Mouse (Mus musculus) limb, embryonic 10.5 days (tissue): ENCODE measurements around the gene Atp11b. TPM values are rescaled to one million over a fixed set of nuclear protein-coding genes. Genes with fewer than 3 reads are reported as not detected.

Source experiments
- DNase-seq: peaks from one replicate; pipeline ENCODE4 v3.0.0-alpha.2; 2017; ENCODE audit warnings: low spot score
- H3K27ac ChIP-seq: fragments of 300-500 bp; sonication (generic); 2 replicates; pipeline ENCODE4 v1.5.1; 2016; ENCODE audit warnings: mild to moderate bottlenecking
- H3K27me3 ChIP-seq: fragments of 300-500 bp; sonication (generic); 2 replicates; pipeline ENCODE4 v1.6.1; 2016; ENCODE audit warnings: low read depth, mild to moderate bottlenecking; ENCODE audit not compliant: poor library complexity, severe bottlenecking
- H3K36me3 ChIP-seq: fragments of 300-500 bp; sonication (generic); 2 replicates; pipeline ENCODE4 v1.6.1; 2016; ENCODE audit warnings: mild to moderate bottlenecking, moderate library complexity
- H3K4me1 ChIP-seq: fragments of 300-500 bp; sonication (generic); 2 replicates; pipeline ENCODE4 v1.6.1; 2016
- H3K4me3 ChIP-seq: fragments of 300-500 bp; sonication (generic); 2 replicates; pipeline ENCODE4 v1.5.1; 2016; ENCODE audit warnings: mild to moderate bottlenecking, moderate library complexity
- H3K9me3 ChIP-seq: fragments of 300-500 bp; sonication (generic); replicated peaks from 2 replicates; pipeline ENCODE4 v1.6.1; 2016; ENCODE audit warnings: mild to moderate bottlenecking
- WGBS: fragments of 180-500 bp; shearing (Covaris S2); methylation state at CpG from one replicate; pipeline ENCODE4 v1.1.7; 2016; 5-methylcytosine and 5-hydroxymethylcytosine counted together
- polyA plus RNA-seq: library from polyadenylated mRNA; unstranded; fragments of >200 nt; fragmentation: Nextera tagmentation; extraction: Ambion mirVana; gene quantifications from 2 replicates; pipeline ENCODE4 v1.2.1, GENCODE M21; 2016

Atp11b gene
- polyA plus RNA-seq, 1 experiment from 2014 or later: 24.6 TPM

DNA sequence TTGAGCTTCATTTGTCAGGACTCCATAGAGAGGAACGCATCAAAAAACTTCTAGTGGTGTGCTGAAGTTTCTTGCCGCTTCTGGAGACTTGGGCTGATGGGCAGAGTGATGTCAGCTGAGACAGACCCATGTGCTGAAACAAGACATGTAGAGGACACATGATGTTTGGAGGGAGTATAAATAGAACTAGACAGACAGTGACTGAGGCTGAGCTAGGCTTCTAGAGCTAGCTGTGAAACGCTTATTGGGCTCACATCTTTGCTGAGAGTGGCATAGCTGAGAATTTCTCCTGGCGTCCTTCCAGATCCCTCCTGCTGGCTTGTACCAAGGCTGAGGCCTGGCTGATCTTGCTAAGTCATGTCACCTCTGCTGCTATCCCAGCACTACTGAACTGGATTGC is 19.4 kb upstream of the Atp11b start:
- DNase-seq: no peak
- WGBS: 93% methylated on average over 4 of the region's 4 CpGs
- Histone ChIP-seq H3K4me3 (no peak overlapping the region), H3K36me3 (no peaks in the 10 kb centered on the region), H3K9me3 (no peaks in the 10 kb centered on the region), H3K27me3 (no peaks in the 10 kb centered on the region), H3K27ac (no peak overlapping the region), H3K4me1 (no peaks in the 10 kb centered on the region)

DNA sequence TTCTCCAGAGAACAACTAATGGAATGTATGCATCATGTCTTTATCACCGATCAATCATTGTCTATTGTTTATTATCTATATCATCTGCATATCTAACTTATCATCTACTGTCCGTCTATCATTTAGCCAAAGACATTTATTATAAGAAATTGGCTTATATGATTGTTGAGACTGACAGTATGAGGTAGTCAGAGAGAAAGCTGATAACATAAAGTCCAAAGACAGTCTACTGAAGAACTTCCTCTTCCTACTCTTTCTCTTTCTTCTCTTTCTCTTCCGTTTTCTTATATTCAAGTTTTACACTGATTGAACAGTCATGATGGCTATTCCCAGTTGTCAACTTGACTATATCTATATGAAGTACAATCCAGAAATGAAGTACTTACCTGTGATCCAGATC is 15.8 kb upstream of the Atp11b start:
- Histone ChIP-seq H3K4me1 (no peaks in the 10 kb centered on the region), H3K27me3 (no peaks in the 10 kb centered on the region), H3K36me3 (no peaks in the 10 kb centered on the region), H3K27ac (no peak overlapping the region), H3K4me3 (no peak overlapping the region), H3K9me3 (no peaks in the 10 kb centered on the region)
- 92% methylated on average over 3 of the region's 3 CpGs for WGBS
- DNase-seq: no peak

GRCm38 (mm10) chr3:35745010-35745409 is 8.9 kb upstream of the Atp11b start:
- no peaks in the 10 kb centered on the region for H3K9me3 ChIP-seq
- no peak overlapping the region for H3K4me3 ChIP-seq

GRCm38 (mm10) chr3:35746840-35747456 is 7.0 kb upstream of the Atp11b start:
- no peaks in the 10 kb centered on the region for H3K9me3 ChIP-seq
- WGBS: 63% methylated on average over 9 of the region's 9 CpGs
- no peaks in the 10 kb centered on the region for H3K27me3 ChIP-seq
- no peak overlapping the region for H3K27ac ChIP-seq
- H3K4me1 ChIP-seq: no peaks in the 10 kb centered on the region
- DNase-seq: no peak
- H3K36me3 ChIP-seq: no peaks in the 10 kb centered on the region
- H3K4me3 ChIP-seq: no peak overlapping the region

More at GRCm38 (mm10) chr3:35745010-35745409, 8.9 kb upstream of the Atp11b start:
- DNase-seq: no peak
- Histone ChIP-seq H3K27me3 (no peaks in the 10 kb centered on the region), H3K36me3 (no peaks in the 10 kb centered on the region), H3K4me1 (no peaks in the 10 kb centered on the region), H3K27ac (no peak overlapping the region)
- WGBS: 56% methylated on average over 4 of the region's 4 CpGs

- Histone ChIP-seq H3K4me1 (peaks cover 3% of the 10 kb centered on the region; the same call in 1 of the 2 replicates), H3K9me3 (no peaks in the 10 kb centered on the region), H3K4me3 (no peak overlapping the region), H3K27me3 (no peaks in the 10 kb centered on the region), H3K36me3 (no peaks in the 10 kb centered on the region), H3K27ac (no peak overlapping the region)
- WGBS: 51% methylated on average over 5 of the region's 5 CpGs
- no peak for DNase-seq
These were observed 3.6 kb upstream of the Atp11b start for GRCm38 (mm10) chr3:35750286-35750685.

DNA sequence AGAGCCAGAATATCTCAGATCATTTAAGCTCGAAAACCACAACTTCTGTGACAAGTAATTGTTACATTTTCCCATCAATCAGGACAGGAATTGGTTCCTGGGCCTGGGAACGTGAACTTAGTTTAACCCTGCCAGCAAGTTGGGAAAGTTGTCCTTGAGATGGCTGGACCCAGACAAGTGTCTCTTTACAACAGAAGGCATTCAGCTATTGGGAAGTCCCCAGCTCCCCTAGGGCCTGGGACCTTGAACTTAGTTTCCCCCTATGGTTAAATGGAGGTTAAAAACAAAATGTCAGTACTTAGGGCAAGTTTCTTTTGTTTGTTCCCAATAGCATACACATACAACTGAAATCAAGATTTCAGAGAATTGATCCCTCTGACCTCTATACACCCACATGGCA is 2.2 kb upstream of the Atp11b start:
- peaks cover 5% of the 10 kb centered on the region; the same call in 1 of the 2 replicates for H3K4me1 ChIP-seq
- no peaks in the 10 kb centered on the region for H3K9me3 ChIP-seq
- H3K4me3 ChIP-seq: no peak overlapping the region
- no peaks in the 10 kb centered on the region for H3K27me3 ChIP-seq
- H3K27ac ChIP-seq: no peak overlapping the region
- DNase-seq: no peak
- WGBS: 59% methylated on average over 2 of the region's 2 CpGs
- H3K36me3 ChIP-seq: no peaks in the 10 kb centered on the region

DNA sequence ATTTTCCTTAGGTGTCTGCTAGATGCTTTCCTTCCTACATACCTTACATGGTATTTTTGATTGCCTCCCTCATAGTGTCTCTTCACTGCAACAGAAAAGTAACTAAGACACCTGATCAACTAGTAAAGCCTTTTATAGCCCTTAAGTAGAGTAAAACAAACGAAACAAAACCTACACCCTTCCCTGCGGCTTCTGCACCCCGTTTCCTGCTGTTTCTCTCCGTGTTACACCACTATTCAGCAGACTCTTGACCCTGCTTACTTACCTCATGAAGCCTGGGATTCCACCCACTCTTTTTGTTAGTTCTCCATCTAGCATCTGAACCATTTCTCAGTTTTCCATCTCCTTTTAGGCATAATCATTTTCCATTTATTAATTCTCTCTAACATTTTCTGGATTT is 8.8 kb downstream of the Atp11b start:
- no peak overlapping the region for H3K4me3 ChIP-seq
- H3K36me3 ChIP-seq: no peaks in the 10 kb centered on the region
- no peaks in the 10 kb centered on the region for H3K9me3 ChIP-seq
- H3K4me1 ChIP-seq: no peaks in the 10 kb centered on the region
- 58% methylated on average over 4 of the region's 4 CpGs for WGBS
- DNase-seq: no peak
- H3K27ac ChIP-seq: no peak overlapping the region
- no peaks in the 10 kb centered on the region for H3K27me3 ChIP-seq

DNA sequence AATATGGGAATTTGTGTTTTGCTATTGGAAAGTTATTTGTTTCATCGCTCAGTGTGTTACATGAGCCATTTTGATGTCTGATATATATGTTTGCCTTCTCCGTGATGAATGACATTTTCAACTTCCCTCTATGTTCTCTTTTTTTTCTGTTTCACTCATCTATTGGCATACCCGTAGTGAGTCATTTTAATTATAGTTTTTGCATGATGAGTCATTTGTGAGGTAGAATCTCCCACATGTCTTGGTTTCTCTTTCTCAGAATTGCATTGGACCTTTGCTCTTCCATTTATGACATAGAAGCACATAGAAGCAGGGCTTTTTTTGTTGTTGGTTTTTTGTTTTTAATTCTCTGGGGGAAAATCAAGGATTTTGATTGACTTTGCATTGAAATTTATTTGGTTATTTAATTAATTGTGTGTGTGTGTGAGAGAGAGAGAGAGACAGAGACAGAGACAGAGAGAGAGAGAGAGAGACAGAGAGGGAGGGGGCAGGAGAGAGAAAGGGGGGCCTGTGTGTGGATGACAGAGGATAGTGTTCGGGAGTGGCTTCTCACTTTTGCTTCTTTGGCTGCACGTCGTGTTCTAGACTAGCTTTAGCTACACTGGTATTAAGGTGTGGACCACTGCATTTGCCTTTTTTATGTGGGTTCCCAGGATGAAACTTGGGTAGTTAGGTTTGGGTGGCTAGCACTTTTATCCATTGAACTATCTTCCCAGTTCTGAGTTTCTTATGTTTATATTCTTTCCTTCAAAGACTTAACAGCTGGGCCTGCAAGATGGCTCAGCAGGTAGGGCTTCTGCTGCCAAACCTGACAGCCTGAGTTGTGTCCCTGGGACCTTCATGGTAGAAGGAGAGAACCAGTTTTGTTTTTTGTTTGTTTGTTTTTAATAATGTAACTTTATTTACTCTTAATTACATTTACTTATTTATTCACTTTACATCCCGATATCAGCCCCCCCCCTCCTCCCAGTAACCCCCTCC is 11.0 kb downstream of the Atp11b start:
- H3K36me3 ChIP-seq: peaks cover 5% of the 10 kb centered on the region; the same call in 1 of the 2 replicates
- H3K27me3 ChIP-seq: no peaks in the 10 kb centered on the region
- no peaks in the 10 kb centered on the region for H3K4me1 ChIP-seq
- no peak overlapping the region for H3K27ac ChIP-seq
- WGBS: 79% methylated on average over 7 of the region's 7 CpGs
- DNase-seq: no peak
- no peak overlapping the region for H3K4me3 ChIP-seq
- no peaks in the 10 kb centered on the region for H3K9me3 ChIP-seq

DNA sequence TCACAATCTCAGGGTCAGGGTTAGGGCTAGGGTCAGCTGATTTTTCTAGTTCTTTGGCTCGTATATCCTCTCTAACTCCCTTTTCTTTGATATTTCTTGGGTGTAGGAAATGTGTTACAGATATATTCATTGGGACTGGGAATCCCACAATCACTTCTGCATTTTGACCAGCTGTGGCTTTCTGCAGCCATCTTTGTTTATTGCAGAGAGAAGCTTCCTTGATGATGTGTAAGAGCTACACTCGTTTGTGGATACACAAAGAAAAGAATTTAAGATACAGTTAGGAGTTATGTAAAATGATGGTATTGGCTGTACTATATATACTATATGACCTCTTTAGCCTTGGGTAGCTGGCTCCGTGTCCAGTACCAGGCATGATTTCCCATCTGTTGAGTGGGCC is 25.8 kb downstream of the Atp11b start:
- Histone ChIP-seq H3K27me3 (no peaks in the 10 kb centered on the region), H3K4me1 (no peaks in the 10 kb centered on the region), H3K27ac (no peak overlapping the region), H3K9me3 (no peaks in the 10 kb centered on the region), H3K36me3 (no peaks in the 10 kb centered on the region), H3K4me3 (no peak overlapping the region)
- no peak for DNase-seq
- 82% methylated on average over 3 of the region's 3 CpGs for WGBS

DNA sequence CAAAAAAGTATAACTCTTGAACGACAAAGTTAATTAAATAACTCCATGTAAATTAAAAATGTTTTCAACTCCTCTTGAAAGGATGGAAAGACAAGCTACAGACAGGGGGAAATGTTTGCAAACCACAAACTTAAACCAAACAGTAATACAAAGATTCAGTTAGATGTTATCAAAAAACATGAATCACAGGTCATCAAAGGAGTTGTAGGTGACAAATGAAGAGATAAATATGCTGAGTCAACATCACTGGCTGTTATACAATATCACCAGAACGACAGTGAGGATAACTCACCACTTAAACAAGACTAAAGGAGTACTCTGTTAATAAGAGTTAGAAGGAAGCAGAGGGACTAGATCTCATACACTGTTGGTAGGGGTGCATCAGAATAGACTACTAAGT is 48.1 kb downstream of the Atp11b start:
- Histone ChIP-seq H3K4me1 (no peaks in the 10 kb centered on the region), H3K4me3 (no peak overlapping the region), H3K9me3 (no peaks in the 10 kb centered on the region), H3K27me3 (no peaks in the 10 kb centered on the region), H3K27ac (no peak overlapping the region), H3K36me3 (peaks cover 31% of the 10 kb centered on the region)
- WGBS: 91% methylated on average over 2 of the region's 2 CpGs
- DNase-seq: no peak

DNA sequence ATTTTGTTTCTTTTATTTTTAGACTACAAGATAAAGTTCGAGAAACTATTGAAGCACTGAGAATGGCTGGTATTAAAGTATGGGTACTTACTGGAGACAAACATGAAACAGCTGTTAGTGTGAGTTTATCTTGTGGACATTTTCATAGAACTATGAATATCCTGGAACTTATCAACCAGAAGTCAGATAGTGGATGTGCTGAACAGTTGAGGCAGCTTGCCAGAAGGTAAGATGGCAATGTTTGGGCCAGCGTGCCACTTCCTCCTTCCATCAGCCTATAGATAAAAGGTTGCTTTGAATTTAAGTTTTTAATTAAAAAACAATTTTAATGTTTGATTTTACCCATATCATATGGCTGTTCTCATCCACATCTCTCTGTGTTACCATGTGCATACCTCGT is 66.0 kb downstream of the Atp11b start:
- H3K27ac ChIP-seq: no peak overlapping the region
- H3K36me3 ChIP-seq: peaks cover 14% of the 10 kb centered on the region
- H3K4me3 ChIP-seq: no peak overlapping the region
- WGBS: 92% methylated on average over 3 of the region's 3 CpGs
- H3K9me3 ChIP-seq: no peaks in the 10 kb centered on the region
- H3K4me1 ChIP-seq: no peaks in the 10 kb centered on the region
- no peak for DNase-seq
- H3K27me3 ChIP-seq: no peaks in the 10 kb centered on the region

DNA sequence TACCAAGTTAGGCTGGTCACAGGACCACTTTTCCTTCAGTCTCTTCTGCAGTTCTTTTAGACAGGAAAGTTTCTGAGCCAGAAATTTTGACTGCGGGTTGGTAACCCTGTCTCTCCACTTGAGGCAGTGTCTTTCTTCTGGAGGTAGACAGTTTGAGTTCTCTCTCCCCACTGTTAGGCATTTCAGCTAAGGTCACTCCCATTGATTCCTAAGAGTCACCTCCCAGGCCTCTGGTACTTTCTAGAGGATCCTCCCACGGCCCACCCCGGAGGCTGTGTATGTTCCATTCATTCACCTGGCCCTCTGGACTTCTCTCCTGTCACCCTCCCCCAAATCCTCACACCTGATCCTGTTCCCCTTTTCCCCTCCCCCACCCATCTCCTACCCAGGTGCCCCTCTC is 68.1 kb downstream of the Atp11b start:
- Histone ChIP-seq H3K9me3 (no peaks in the 10 kb centered on the region), H3K4me1 (no peaks in the 10 kb centered on the region), H3K36me3 (peaks cover 13% of the 10 kb centered on the region), H3K4me3 (no peak overlapping the region), H3K27ac (no peak overlapping the region), H3K27me3 (no peaks in the 10 kb centered on the region)
- 97% methylated on average over 3 of the region's 3 CpGs for WGBS
- DNase-seq: no peak

GRCm38 (mm10) chr3:35849326-35849725 is 95.4 kb downstream of the Atp11b start:
- H3K27me3 ChIP-seq: no peaks in the 10 kb centered on the region
- WGBS: 92% methylated on average over 9 of the region's 9 CpGs
- no peak overlapping the region for H3K27ac ChIP-seq
- no peaks in the 10 kb centered on the region for H3K4me1 ChIP-seq
- H3K9me3 ChIP-seq: no peaks in the 10 kb centered on the region
- DNase-seq: no peak
- H3K4me3 ChIP-seq: no peak overlapping the region
- peaks cover 3% of the 10 kb centered on the region; the same call in 1 of the 2 replicates for H3K36me3 ChIP-seq
